Mouse (Mus musculus): ENCODE data around the gene Wscd1. TPM values are rescaled to one million over a fixed set of nuclear protein-coding genes. Genes with fewer than 3 reads are reported as not detected.

Gene Wscd1
- polyA plus RNA-seq (2016; fragmentation: Nextera tagmentation; extraction: Ambion mirVana): 52.4 and 69.5 TPM in 2 replicates

- H3K27ac ChIP-seq: peak within 1 kb of the TSS; percentile 97
- 5% methylated on average over 5 of the region's 5 CpGs for WGBS
- peak; percentile 59 for DNase-seq (ENCODE audit: low spot score)
- H3K4me1 ChIP-seq (replicated peaks): peaks cover 68% of the 10 kb centered on the region
- H3K36me3 ChIP-seq: no peaks in the 10 kb centered on the region
- H3K4me3 ChIP-seq: peak within 1 kb of the TSS; percentile 91
- peaks cover 34% of the 10 kb centered on the region for H3K27me3 ChIP-seq (ENCODE audit: insufficient read depth, poor library complexity, severe bottlenecking)
- H3K9me3 ChIP-seq: no peaks in the 10 kb centered on the region
These were observed at the start of gene Wscd1 for GRCm38 (mm10) chr11:71749671-71750070. Gene Wscd1, plus strand, starts transcription at chr11:71749920.

GRCm38 (mm10) chr11:71728066-71728465 is 21.7 kb upstream of the Wscd1 start:
- Histone ChIP-seq H3K9me3 (no peaks in the 10 kb centered on the region), H3K36me3 (no peaks in the 10 kb centered on the region), H3K27me3 (ENCODE audit: insufficient read depth, poor library complexity, severe bottlenecking) (no peaks in the 10 kb centered on the region), H3K27ac (no peak overlapping the region), H3K4me3 (no peak overlapping the region), H3K4me1 (replicated peaks) (peaks cover 13% of the 10 kb centered on the region; the same call in 1 of the 2 replicates)
- 78% methylated on average over 3 of the region's 3 CpGs for WGBS
- DNase-seq (ENCODE audit: low spot score): no peak

- Histone ChIP-seq H3K9me3 (no peaks in the 10 kb centered on the region), H3K4me1 (replicated peaks) (peaks cover 23% of the 10 kb centered on the region), H3K27ac (no peak overlapping the region), H3K36me3 (no peaks in the 10 kb centered on the region), H3K4me3 (no peak overlapping the region), H3K27me3 (ENCODE audit: insufficient read depth, poor library complexity, severe bottlenecking) (no peaks in the 10 kb centered on the region)
- no peak for DNase-seq (ENCODE audit: low spot score)
- 65% methylated on average over 3 of the region's 3 CpGs for WGBS
These were observed 20.4 kb upstream of the Wscd1 start for GRCm38 (mm10) chr11:71729287-71729686.

GRCm38 (mm10) chr11:71733771-71734170 is 15.9 kb upstream of the Wscd1 start:
- no peak overlapping the region for H3K4me3 ChIP-seq
- H3K27ac ChIP-seq: no peak overlapping the region
- peaks cover 33% of the 10 kb centered on the region for H3K4me1 ChIP-seq (replicated peaks)
- H3K9me3 ChIP-seq: no peaks in the 10 kb centered on the region
- no peak for DNase-seq (ENCODE audit: low spot score)
- WGBS: 60% methylated on average over 4 of the region's 4 CpGs
- no peaks in the 10 kb centered on the region for H3K27me3 ChIP-seq (ENCODE audit: insufficient read depth, poor library complexity, severe bottlenecking)
- no peaks in the 10 kb centered on the region for H3K36me3 ChIP-seq

- H3K4me3 ChIP-seq: no peak overlapping the region
- peaks cover 5% of the 10 kb centered on the region; the same call in 1 of the 2 replicates for H3K27me3 ChIP-seq (ENCODE audit: insufficient read depth, poor library complexity, severe bottlenecking)
- peak overlapping the region; percentile 29; the same call in 1 of the 2 replicates for H3K27ac ChIP-seq
- no peaks in the 10 kb centered on the region for H3K36me3 ChIP-seq
- H3K4me1 ChIP-seq (replicated peaks): peaks cover 39% of the 10 kb centered on the region
- 36% methylated on average over 5 of the region's 5 CpGs for WGBS
- DNase-seq (ENCODE audit: low spot score): peak; percentile 37
- H3K9me3 ChIP-seq: no peaks in the 10 kb centered on the region
These were observed 12.6 kb upstream of the Wscd1 start for GRCm38 (mm10) chr11:71737106-71737505.

GRCm38 (mm10) chr11:71738501-71739045 is 11.1 kb upstream of the Wscd1 start:
- DNase-seq (ENCODE audit: low spot score): no peak
- 66% methylated on average over 2 of the region's 2 CpGs for WGBS
- no peaks in the 10 kb centered on the region for H3K36me3 ChIP-seq

GRCm38 (mm10) chr11:71745875-71746274 is 3.8 kb upstream of the Wscd1 start:
- Histone ChIP-seq H3K4me1 (replicated peaks) (peaks cover 30% of the 10 kb centered on the region), H3K27ac (no peak overlapping the region), H3K4me3 (no peak overlapping the region), H3K27me3 (ENCODE audit: insufficient read depth, poor library complexity, severe bottlenecking) (peaks cover 12% of the 10 kb centered on the region), H3K9me3 (no peaks in the 10 kb centered on the region), H3K36me3 (no peaks in the 10 kb centered on the region)
- WGBS: 85% methylated on average over 3 of the region's 3 CpGs
- DNase-seq (ENCODE audit: low spot score): no peak

More at GRCm38 (mm10) chr11:71738501-71739045, 11.1 kb upstream of the Wscd1 start:
- H3K27me3 ChIP-seq (ENCODE audit: insufficient read depth, poor library complexity, severe bottlenecking): peaks cover 5% of the 10 kb centered on the region; the same call in 1 of the 2 replicates
- H3K4me3 ChIP-seq: no peak overlapping the region
- H3K9me3 ChIP-seq: no peaks in the 10 kb centered on the region
- H3K27ac ChIP-seq: 0 out of 2 replicates have a peak overlapping the region, but pooled peaks have one; percentile 12
- peaks cover 35% of the 10 kb centered on the region for H3K4me1 ChIP-seq (replicated peaks)

- 63% methylated on average over 7 of the region's 7 CpGs for WGBS
- H3K4me1 ChIP-seq (replicated peaks): peaks cover 49% of the 10 kb centered on the region
- H3K4me3 ChIP-seq: no peak overlapping the region
- peaks cover 30% of the 10 kb centered on the region for H3K27me3 ChIP-seq (ENCODE audit: insufficient read depth, poor library complexity, severe bottlenecking)
- no peaks in the 10 kb centered on the region for H3K9me3 ChIP-seq
- no peaks in the 10 kb centered on the region for H3K36me3 ChIP-seq
- DNase-seq (ENCODE audit: low spot score): no peak
- H3K27ac ChIP-seq: peak overlapping the region; percentile 56
These were observed 2.0 kb upstream of the Wscd1 start for GRCm38 (mm10) chr11:71747719-71748118.

GRCm38 (mm10) chr11:71750534-71751173 is 934 bp downstream of the Wscd1 start:
- Histone ChIP-seq H3K4me1 (replicated peaks) (peaks cover 78% of the 10 kb centered on the region), H3K27me3 (ENCODE audit: insufficient read depth, poor library complexity, severe bottlenecking) (peaks cover 34% of the 10 kb centered on the region), H3K36me3 (no peaks in the 10 kb centered on the region), H3K27ac (peak overlapping the region; percentile 97), H3K9me3 (no peaks in the 10 kb centered on the region), H3K4me3 (peak overlapping the region; percentile 91)
- peak; percentile 78 for DNase-seq (ENCODE audit: low spot score)
- 1% methylated on average over 60 of the region's 60 CpGs for WGBS

- peaks cover 34% of the 10 kb centered on the region for H3K27me3 ChIP-seq (ENCODE audit: insufficient read depth, poor library complexity, severe bottlenecking)
- peak overlapping the region; percentile 97 for H3K27ac ChIP-seq
- H3K36me3 ChIP-seq: no peaks in the 10 kb centered on the region
- under 1% methylated on average over 41 of the region's 41 CpGs for WGBS
- no peaks in the 10 kb centered on the region for H3K9me3 ChIP-seq
- H3K4me1 ChIP-seq (replicated peaks): peaks cover 79% of the 10 kb centered on the region
- DNase-seq (ENCODE audit: low spot score): peak; percentile 56
- peak overlapping the region; percentile 91 for H3K4me3 ChIP-seq
These were observed 1.5 kb downstream of the Wscd1 start for GRCm38 (mm10) chr11:71751174-71751611.

GRCm38 (mm10) chr11:71751689-71752088 is 2.0 kb downstream of the Wscd1 start:
- H3K4me3 ChIP-seq: peak overlapping the region; percentile 91
- peak overlapping the region; percentile 97 for H3K27ac ChIP-seq
- H3K36me3 ChIP-seq: no peaks in the 10 kb centered on the region
- H3K27me3 ChIP-seq (ENCODE audit: insufficient read depth, poor library complexity, severe bottlenecking): peaks cover 34% of the 10 kb centered on the region
- DNase-seq (ENCODE audit: low spot score): no peak
- H3K9me3 ChIP-seq: no peaks in the 10 kb centered on the region
- 26% methylated on average over 12 of the region's 12 CpGs for WGBS
- peaks cover 84% of the 10 kb centered on the region for H3K4me1 ChIP-seq (replicated peaks)

- no peak for DNase-seq (ENCODE audit: low spot score)
- peak overlapping the region; percentile 97 for H3K27ac ChIP-seq
- no peaks in the 10 kb centered on the region for H3K36me3 ChIP-seq
- H3K4me3 ChIP-seq: peak overlapping the region; percentile 91
- peaks cover 34% of the 10 kb centered on the region for H3K27me3 ChIP-seq (ENCODE audit: insufficient read depth, poor library complexity, severe bottlenecking)
- peaks cover 89% of the 10 kb centered on the region for H3K4me1 ChIP-seq (replicated peaks)
- no peaks in the 10 kb centered on the region for H3K9me3 ChIP-seq
- WGBS: 75% methylated on average over 3 of the region's 3 CpGs
These were observed 2.9 kb downstream of the Wscd1 start for GRCm38 (mm10) chr11:71752626-71753025.

GRCm38 (mm10) chr11:71755115-71755514 is 5.4 kb downstream of the Wscd1 start:
- Histone ChIP-seq H3K36me3 (peaks cover 6% of the 10 kb centered on the region), H3K9me3 (no peaks in the 10 kb centered on the region), H3K27me3 (ENCODE audit: insufficient read depth, poor library complexity, severe bottlenecking) (peaks cover 30% of the 10 kb centered on the region), H3K4me3 (0 out of 2 replicates have a peak overlapping the region, but pooled peaks have one; percentile 2), H3K27ac (peak overlapping the region; percentile 82), H3K4me1 (replicated peaks) (peaks cover 99% of the 10 kb centered on the region)
- 63% methylated on average over 2 of the region's 2 CpGs for WGBS
- no peak for DNase-seq (ENCODE audit: low spot score)

Data from hindbrain, embryonic 10.5 days (tissue).